Mouse (Mus musculus): ENCODE measurements around the gene Cav1.

Cav1 gene

DNA sequence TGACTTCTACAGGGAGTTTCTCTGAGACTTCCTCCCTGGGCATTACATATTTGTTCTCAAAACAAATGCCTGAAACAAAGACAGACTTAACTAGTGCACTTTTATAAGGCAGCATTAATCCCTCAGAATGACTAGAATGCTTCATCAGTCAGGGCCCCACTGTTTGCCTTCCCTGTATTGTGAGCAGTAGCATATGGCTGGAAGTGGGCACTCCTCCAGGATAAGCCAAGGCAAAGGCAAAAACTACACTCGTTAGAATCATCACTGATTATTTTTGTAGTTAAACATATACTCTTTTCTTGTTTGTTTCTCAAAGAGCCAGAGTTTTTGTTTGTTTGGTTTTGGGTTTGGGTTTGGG, 11.0 kb downstream of the Cav1 start:
- no peak for DNase-seq (ENCODE audit: low spot score in 2 of 2)

DNA sequence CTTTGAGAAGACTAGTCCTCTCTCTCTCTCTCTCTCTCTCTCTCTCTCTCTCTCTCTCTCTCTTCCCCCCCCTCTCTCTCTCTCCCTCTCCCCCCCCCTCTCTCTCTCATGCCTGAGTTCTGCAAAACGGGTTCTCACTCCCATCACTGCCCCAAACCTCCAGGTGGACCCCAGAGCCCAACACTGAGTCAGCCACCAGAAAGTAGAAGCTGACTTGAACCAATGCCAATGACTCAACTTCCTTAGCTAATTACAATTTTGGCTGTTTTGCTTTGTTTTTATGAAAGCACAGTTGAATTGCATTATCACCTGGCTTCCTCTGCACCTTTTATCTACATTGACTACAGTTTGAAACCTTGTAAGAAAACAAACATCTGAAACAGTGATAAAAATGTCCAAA, 11.8 kb downstream of the Cav1 start:
- DNase-seq (ENCODE audit: low spot score in 2 of 2) = no peak

DNA sequence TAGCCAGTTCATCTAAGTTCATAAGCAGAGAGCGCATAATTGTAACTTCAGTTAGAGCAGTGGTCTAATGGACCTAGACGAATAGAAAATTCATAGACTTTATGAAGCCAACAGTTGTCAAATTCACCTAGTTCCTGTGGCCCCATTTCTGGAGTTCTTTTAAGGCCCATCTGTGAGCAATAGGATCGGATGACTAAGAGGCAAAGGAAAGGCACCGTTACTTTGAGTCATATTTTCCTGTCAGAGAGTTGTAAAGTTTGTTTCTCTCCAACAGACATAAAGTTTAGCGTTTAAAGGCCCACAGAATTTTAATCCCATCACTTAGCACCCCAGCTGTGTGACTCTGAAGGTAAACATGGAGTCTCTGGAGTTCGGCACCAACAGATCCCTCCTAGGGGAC, 15.8 kb downstream of the Cav1 start:
- no peak for DNase-seq (ENCODE audit: low spot score in 2 of 2)

DNA sequence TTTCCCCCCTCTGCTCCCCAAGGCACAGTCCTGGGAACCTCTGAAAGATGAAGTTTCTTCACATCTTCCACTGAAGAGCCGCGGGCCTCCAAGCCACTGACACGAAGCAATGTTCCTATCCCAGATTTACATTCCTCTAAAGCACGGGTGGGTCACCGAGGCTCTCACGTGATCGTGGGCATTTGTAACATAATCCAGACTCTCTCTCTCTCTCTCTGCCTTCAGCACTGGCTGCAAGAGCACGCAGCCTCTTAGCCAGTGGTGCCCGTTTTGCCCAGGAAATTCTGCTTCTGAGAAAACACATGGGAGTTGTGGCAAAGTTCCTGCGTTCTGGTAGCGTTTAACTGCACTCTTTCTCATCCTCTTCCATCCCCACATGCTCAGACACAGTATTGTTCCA, 21.1 kb downstream of the Cav1 start:
- no peak for DNase-seq (ENCODE audit: low spot score in 2 of 2)

DNA sequence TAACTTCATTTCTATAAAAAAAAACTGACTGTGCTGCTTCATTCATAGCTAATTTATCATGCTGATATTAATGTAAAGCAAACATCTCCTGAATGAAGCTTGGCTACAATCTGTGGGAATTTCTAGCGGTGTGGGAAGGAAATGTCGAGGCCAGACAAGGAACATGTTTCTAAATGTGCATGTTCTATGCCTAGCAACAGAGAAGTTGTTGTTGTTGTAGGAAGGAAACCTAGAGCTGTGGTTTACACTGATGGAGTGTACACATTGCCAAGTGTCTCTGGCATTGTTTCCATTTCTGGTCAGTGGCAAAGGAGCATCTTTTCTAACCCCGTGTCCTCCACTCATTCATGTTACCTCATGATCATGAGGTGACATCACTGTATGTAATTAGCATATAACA, 23.7 kb downstream of the Cav1 start:
- no peak for DNase-seq (ENCODE audit: low spot score in 2 of 2)

DNA sequence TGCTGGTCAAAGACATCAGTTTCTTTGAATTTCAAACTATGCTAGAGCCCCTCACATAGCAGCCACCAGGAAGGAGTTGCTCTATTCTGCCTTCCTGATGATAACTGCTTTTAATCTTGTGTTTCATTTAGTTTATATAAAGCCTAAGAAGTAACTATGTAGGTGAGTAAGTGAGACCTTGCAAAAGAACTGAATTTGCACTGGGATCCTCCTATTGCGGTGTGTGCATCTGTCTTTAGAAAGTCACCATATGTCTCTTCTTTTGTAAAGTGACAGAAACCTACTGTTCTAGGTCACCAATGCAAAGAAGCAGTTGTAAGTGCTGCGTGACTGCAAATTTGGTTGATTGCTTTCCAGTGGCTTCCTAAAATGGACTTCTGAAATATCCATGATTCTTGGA, 31.6 kb downstream of the Cav1 start:
- no peak for DNase-seq (ENCODE audit: low spot score in 2 of 2)

DNA sequence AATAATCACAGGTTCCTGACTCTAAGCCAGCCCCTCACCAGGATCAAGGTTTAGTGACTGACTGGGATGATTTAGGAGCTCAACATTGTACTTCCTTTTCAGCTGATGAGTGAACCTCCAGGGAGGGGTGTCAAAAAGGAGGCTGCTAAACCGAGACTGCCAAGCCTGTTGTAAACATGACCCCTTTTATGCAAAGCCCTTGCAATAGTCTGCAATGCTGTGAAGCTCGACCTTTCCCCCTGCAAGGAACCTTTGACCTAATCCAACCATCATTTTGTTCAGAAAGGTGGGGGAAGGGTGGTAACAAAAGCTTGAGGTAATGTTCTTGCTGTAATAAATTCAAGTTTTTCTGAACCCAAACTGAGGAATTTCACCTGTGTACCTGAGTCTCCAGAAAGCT, 34.3 kb downstream of the Cav1 start:
- no peak for DNase-seq (ENCODE audit: low spot score in 2 of 2)

DNA sequence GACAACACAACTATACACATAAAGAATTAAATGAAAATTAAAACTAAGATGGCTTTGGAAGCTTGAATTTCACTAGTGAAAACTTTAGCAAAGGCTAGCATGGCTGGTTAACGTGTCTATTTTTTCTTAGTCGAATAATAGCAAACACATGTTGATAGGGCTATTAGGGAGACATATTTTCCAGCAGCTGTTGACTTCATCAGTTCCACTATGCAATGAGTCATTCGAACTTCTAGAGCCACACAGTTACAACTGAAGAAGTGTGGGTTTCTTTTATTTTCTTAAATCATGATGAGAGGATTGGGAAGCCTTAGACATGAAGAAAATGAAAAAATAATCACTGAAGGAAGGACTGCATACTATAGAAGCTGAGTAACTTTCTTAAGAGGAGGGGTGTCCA, 41.9 kb downstream of the Cav1 start:
- no peak for DNase-seq (ENCODE audit: low spot score in 2 of 2)

DNA sequence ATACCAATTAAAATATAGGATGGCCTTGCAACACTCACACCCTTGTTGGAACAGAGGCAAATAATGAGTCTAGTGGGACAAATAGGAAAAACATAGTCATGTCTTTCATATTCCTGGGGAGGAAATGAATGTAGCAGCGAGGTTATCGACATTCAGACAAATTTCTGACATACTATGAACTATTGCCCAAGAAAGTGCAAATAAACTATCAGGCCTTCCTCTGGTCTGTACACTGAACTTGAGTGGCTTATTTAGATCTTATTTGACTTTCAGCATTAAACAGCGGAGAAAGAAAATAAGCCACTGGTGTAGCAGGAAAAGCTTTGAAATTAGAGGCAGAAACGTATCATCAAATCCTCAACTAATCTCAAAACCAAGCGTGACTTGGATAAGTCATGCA, 44.7 kb downstream of the Cav1 start:
- DNase-seq (ENCODE audit: low spot score in 2 of 2) = no peak

DNA sequence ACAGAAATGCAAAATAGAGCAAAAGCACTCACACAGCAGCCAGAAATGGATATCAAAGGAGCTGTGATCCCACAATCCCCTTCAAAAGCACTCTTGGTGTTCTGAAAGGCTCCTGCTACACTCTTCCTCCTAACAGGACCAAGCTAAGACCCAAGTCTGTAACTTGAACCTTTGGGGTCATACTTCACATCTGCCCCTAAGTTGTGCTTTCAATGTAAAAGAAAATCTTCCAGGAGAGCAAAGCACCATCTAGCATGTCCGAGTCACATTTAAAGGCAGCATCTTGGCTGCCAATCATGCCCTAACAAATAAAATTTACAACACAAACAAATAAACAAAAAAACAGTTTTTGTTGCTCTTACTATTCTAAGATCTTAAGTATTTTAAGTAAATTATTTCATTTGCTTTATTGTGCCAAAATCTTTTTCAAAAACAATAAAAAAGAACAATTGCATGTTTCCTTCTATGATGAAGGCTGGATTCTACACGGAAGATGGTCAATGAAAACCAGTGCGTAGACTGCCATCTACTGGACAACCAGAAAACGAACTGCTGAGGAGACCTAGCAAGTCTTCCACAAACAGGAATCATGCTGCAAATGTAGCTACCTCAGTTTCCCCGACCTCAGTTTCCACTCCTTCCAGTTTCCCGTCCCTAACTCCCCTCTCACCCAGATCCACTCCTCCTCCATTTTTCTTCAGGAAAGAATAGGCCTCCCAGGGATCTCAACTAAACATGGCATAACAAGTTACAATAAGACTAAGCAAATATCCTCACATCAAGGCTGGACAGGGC, 53.0 kb downstream of the Cav1 start:
- DNase-seq (ENCODE audit: low spot score in 2 of 2) = peak in 1 of 2 experiments; percentile 35

DNA sequence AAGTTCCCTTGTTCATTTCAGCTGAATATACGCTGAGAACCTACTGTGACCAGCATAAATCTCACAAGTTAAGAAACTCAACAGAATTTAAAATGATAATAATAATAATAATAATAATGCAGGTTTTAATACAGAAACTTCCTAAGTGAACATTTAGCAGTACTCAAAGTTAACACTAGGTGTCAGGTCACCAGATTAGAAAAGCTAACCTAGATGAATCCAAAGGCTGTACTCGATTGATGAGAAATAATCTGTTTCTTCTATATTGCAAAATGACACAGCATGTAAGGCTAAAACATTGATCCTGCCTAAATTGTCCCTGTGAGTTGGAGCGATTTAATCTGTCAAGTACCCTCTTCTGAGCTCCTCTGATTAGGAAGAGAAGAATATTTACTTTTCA, 56.6 kb downstream of the Cav1 start:
- no peak for DNase-seq (ENCODE audit: low spot score in 2 of 2)

DNA sequence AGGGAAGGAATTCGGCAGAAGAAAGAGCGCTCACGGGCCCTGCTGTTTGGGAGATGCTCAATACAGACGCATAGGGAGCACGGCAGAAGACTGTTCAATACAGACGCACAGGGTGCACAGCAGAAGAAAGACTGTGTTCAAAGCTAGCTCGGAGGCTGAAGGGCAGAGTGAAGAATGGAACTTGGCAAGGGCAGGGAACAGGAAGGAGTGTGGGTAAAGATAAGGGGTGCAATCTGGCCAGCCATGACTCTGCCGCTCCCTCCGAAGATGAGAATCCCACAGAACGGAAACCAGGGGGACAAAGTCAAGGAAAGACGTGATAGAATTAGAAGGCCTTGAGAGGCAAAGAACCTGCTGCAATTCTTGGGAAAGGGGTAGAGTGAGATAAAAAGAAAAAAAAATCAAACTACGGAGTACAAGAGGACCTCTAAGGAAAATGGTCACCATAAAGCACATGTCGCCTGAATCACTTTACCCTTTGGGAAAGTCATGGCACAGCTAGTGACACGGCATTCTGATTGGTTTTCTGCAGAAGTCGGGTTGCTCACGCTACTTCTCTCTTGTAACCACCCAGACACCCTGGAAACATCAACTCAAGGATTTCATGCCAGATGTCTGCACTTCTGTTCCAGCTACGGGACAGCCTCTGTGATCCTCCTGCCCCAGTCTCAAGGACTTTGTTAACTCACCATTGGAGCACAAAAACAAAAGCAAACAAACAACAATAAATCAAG, 57.5 kb downstream of the Cav1 start:
- DNase-seq (ENCODE audit: low spot score in 2 of 2) = no peak

DNA sequence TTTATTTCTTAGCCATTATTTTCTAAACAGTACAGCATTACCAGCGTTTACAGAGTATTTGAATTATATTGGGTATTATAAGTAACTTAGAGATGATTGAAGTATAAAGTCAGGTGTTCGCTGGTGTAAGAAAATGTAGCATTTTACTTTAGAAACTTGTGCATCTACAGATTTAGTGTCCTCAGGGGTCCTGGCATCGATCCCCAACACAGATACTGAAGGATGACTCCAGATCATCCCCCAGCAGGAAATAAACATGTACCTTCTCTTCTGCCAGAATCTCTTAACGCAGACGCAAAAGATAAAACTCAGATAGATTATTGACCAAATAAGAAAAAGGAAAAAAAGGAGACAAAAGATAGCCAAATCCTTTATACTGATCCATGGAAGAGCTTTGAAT, 68.2 kb downstream of the Cav1 start:
- DNase-seq (ENCODE audit: low spot score in 2 of 2) = no peak

DNA sequence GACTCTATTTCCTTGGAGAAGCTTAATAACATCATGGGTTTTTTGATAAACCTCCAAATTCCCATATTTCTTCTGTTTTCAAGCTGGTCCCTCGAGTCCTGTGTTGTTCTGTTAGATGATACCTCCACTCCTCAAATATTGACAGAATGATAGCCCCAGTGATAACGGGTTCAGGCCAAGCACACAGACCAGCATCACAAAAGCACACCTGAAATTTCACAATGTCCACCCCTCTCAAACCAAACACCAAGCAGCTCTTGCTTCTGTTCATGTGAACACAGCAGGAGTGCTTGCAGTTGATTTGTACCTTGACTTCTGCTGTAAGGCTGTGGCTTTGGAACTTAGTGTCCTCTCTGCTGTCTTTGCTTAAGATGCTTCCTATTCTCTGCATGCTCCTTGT, 71.2 kb downstream of the Cav1 start:
- DNase-seq (ENCODE audit: low spot score in 2 of 2) = no peak

DNA sequence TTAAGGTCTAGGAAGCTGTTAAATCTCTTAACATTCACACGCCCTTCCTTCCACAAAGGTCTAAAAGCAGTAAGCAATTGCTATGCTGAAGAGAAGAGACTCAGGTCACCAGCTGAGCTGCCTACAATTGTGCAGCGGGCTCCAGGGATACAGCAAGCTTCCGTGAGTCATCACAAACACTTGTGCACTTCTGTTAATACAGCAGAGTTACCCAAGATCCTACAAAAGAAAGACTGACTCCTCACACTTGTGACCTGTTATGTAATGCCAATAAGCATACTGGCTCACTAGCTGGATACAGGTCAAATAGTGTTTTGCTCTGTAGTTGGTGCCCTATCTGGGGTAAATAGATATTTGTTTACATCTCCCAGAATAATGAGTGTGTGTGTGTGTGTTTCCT, 74.0 kb downstream of the Cav1 start:
- no peak for DNase-seq (ENCODE audit: low spot score in 2 of 2)

DNA sequence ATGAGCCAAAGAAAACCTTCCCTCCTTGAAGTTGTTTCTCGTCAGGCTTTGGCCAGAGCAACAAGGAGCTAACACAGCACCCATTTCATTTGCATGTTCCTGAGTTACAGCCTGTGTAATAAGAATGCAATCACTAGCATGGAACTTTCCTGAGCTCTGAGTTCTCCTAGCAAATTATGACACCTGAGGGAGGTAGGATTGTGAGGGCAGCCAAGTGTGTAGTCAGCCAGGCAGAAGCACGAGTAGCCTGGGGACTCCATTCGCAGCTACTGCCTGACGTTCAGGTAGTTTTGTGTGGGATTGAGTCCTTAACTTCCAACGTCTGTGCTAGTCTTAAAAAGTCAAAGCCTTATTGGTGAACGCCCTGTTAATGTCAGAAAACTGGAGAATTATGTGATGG, 75.6 kb downstream of the Cav1 start:
- no peak for DNase-seq (ENCODE audit: low spot score in 2 of 2)

DNA sequence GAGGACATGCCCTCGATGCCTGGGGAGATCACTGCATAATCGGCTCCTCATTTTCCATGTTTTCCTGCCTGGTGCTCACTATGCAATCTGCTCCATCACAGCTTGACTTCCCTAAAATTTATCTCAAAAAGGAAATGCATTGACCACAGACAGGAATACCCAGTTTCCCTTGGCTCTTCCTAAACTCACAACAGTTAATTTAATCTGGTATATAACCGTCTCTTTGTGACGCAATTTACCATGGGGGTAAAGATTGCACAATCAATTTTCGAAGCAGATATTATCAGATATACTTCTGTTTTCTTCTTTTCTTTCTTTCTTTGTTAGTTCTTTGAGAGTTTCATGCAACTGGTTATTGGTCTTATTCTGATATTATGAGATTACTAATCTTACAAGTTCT, 79.4 kb downstream of the Cav1 start:
- DNase-seq (ENCODE audit: low spot score in 2 of 2) = no peak

DNA sequence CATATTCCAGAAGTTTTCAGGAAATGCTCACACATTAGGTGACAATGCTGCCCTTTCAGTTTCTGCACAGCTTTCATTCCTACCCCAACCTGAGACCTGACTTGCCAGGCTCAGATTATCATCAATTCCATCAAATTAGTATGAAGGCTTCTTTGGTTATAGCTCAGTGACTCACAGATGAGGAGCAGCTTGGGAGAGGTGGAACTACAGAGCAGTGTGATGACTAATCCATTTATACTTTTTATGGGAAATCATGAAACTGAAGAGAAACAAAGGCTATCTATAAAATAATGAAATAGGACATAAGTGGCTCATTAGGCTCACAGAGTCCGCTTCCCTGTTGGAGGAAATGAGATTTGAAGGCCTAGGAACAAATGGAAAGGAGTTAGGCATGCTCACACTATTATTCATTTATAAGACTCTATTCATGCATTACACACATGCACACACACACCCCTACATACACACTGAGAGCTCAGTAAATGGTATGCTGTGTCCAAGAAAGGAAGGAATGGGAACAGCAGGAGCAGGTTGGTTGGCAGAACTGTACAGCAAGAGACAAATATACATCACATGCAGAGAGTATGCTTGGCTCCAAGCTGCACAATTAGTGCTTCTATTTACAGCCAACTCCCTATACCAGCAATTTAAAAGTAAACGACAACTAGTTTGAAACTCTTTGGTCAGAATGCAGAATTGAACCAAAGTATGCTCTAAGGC, 82.0 kb downstream of the Cav1 start:
- DNase-seq (ENCODE audit: low spot score in 2 of 2) = no peak

All from thymus, postnatal 10 days (tissue).